Mouse (Mus musculus): Measurements from ENCODE around the gene Gpm6a. TPM values are rescaled to one million over a fixed set of nuclear protein-coding genes. Genes with fewer than 3 reads are reported as not detected.
"Not testable (repeated sequence)": the region's sequence is repeated elsewhere in the genome, so short reads cannot be mapped to it uniquely, and the experiment has no call there.

Gpm6a gene
- polyA plus RNA-seq, 1 experiment from 2014 or later: 651 TPM

DNA sequence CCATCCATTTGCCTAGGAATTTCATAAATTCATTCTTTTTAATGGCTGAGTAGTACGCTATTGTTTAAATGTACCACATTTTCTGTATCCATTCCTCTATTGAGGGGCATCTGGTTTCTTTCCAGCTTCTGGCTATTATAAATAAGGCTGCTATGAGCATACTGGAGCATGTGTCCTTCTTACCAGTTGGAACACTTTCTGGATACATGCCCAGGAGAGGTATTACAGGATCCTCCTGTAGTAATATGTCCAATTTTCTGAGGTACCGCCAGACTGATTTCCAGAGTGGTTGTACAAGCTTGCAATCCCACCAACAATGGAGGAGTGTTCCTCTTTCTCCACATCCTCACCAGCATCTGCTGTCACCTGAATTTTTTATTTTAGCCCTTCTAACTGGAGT lies 114.2 kb downstream of the Gpm6a start:
- not testable (repeated sequence) for H3K4me2 ChIP-seq (ENCODE audit: low read length); H3K4me3 ChIP-seq (replicated peaks; ENCODE audit: low read depth, low read length); H3K36me3 ChIP-seq (ENCODE audit: control insufficient read depth, insufficient read depth, low read length); DNase-seq; H3K9me3 ChIP-seq (ENCODE audit: control insufficient read depth, low read length); H3K27me3 ChIP-seq (ENCODE audit: control insufficient read depth, insufficient read depth, low read length); ATAC-seq (ENCODE audit: low FRiP score, low TSS enrichment); H3K9ac ChIP-seq (replicated peaks; ENCODE audit: low read length); H3K27ac ChIP-seq (replicated peaks; ENCODE audit: low read depth, low read length); H3K4me1 ChIP-seq (ENCODE audit: control insufficient read depth, insufficient read depth, low read length)
- WGBS: 94% methylated on average over 2 of the region's 2 CpGs

DNA sequence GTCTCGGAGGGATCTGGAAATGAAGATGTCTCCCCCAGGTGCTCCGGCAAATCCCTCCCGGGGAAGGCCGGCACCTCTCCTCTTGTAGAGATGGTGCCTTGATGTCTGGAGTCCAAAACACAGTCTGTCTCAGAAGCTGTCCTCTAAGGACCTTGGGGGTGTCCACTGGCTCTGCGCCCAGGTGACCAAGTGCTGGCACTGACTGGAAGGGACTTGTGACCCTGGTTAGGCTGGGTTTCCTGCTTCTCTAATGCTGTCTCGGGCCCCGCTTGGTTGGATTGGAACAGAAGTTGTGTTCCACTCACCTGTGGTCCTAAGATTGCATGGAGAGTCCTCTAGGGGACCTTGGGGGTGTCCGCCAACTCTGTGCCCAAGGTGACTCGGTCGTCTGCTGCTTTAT lies 118.8 kb downstream of the Gpm6a start:
- ATAC-seq (ENCODE audit: low FRiP score, low TSS enrichment): no peak
- Histone ChIP-seq H3K4me2 (ENCODE audit: low read length) (no peak overlapping the region), H3K9ac (replicated peaks; ENCODE audit: low read length) (no peak overlapping the region), H3K36me3 (ENCODE audit: control insufficient read depth, insufficient read depth, low read length) (no peaks in the 10 kb centered on the region), H3K27ac (replicated peaks; ENCODE audit: low read depth, low read length) (no peak overlapping the region), H3K27me3 (ENCODE audit: control insufficient read depth, insufficient read depth, low read length) (no peaks in the 10 kb centered on the region), H3K4me3 (replicated peaks; ENCODE audit: low read depth, low read length) (no peak overlapping the region), H3K4me1 (ENCODE audit: control insufficient read depth, insufficient read depth, low read length) (no peaks in the 10 kb centered on the region), H3K9me3 (ENCODE audit: control insufficient read depth, low read length) (no peaks in the 10 kb centered on the region)
- DNase-seq: no peak
- WGBS: 98% methylated on average over 10 of the region's 10 CpGs

- H3K36me3 ChIP-seq (ENCODE audit: control insufficient read depth, insufficient read depth, low read length): no peaks in the 10 kb centered on the region
- no peak overlapping the region for H3K27ac ChIP-seq (replicated peaks; ENCODE audit: low read depth, low read length)
- H3K4me1 ChIP-seq (ENCODE audit: control insufficient read depth, insufficient read depth, low read length): 0 out of 2 replicates have a peak, but pooled peaks cover 3% of the 10 kb centered on the region
- H3K4me2 ChIP-seq (ENCODE audit: low read length): no peak overlapping the region
- no peak for ATAC-seq (ENCODE audit: low FRiP score, low TSS enrichment)
- H3K9me3 ChIP-seq (ENCODE audit: control insufficient read depth, low read length): no peaks in the 10 kb centered on the region
- H3K27me3 ChIP-seq (ENCODE audit: control insufficient read depth, insufficient read depth, low read length): no peaks in the 10 kb centered on the region
- H3K4me3 ChIP-seq (replicated peaks; ENCODE audit: low read depth, low read length): no peak overlapping the region
- peak; percentile 13 for DNase-seq
- no peak overlapping the region for H3K9ac ChIP-seq (replicated peaks; ENCODE audit: low read length)
Measured at GRCm38 (mm10) chr8:55102195-55102594, 147.6 kb downstream of the Gpm6a start.

- no peak overlapping the region for H3K9ac ChIP-seq (replicated peaks; ENCODE audit: low read length)
- no peaks in the 10 kb centered on the region for H3K27me3 ChIP-seq (ENCODE audit: control insufficient read depth, insufficient read depth, low read length)
- H3K36me3 ChIP-seq (ENCODE audit: control insufficient read depth, insufficient read depth, low read length): no peaks in the 10 kb centered on the region
- no peak overlapping the region for H3K4me2 ChIP-seq (ENCODE audit: low read length)
- no peak; the same call in 1 of the 2 replicates for ATAC-seq (ENCODE audit: low FRiP score, low TSS enrichment)
- H3K4me3 ChIP-seq (replicated peaks; ENCODE audit: low read depth, low read length): no peak overlapping the region
- no peak overlapping the region for H3K27ac ChIP-seq (replicated peaks; ENCODE audit: low read depth, low read length)
- 0 out of 2 replicates have a peak, but pooled peaks cover 3% of the 10 kb centered on the region for H3K4me1 ChIP-seq (ENCODE audit: control insufficient read depth, insufficient read depth, low read length)
- H3K9me3 ChIP-seq (ENCODE audit: control insufficient read depth, low read length): no peaks in the 10 kb centered on the region
- WGBS: 72% methylated on average over 2 of the region's 2 CpGs
- peak; percentile 18 for DNase-seq
Measured at GRCm38 (mm10) chr8:55103065-55103464, 148.4 kb downstream of the Gpm6a start.

- ATAC-seq (ENCODE audit: low FRiP score, low TSS enrichment): peak; percentile 46; the same call in 1 of the 2 replicates
- H3K27me3 ChIP-seq (ENCODE audit: control insufficient read depth, insufficient read depth, low read length): no peaks in the 10 kb centered on the region
- H3K36me3 ChIP-seq (ENCODE audit: control insufficient read depth, insufficient read depth, low read length): no peaks in the 10 kb centered on the region
- peak; percentile 84 for DNase-seq
- no peak overlapping the region for H3K27ac ChIP-seq (replicated peaks; ENCODE audit: low read depth, low read length)
- no peak overlapping the region for H3K4me2 ChIP-seq (ENCODE audit: low read length)
- no peak overlapping the region for H3K4me3 ChIP-seq (replicated peaks; ENCODE audit: low read depth, low read length)
- WGBS: 38% methylated on average over 3 of the region's 3 CpGs
- no peak overlapping the region for H3K9ac ChIP-seq (replicated peaks; ENCODE audit: low read length)
- no peaks in the 10 kb centered on the region for H3K9me3 ChIP-seq (ENCODE audit: control insufficient read depth, low read length)
- 0 out of 2 replicates have a peak, but pooled peaks cover 3% of the 10 kb centered on the region for H3K4me1 ChIP-seq (ENCODE audit: control insufficient read depth, insufficient read depth, low read length)
Measured at GRCm38 (mm10) chr8:55103891-55104481, 149.3 kb downstream of the Gpm6a start.

Other genes starting within 250 kb of the Gpm6a start
- 15.2 and 19.0 TPM in 2 replicates for gene Wdr17, start 67.7 kb upstream of the Gpm6a start, polyA plus RNA-seq (2014; fragmentation: Nextera tagmentation; extraction: Ambion mirVana)

Measured in midbrain, embryonic 14.5 days (tissue).